Mouse (Mus musculus) spleen, postnatal 10 days (tissue): ENCODE data around the gene Clcc1.
A peak's percentile ranks its signal among the peaks of the same experiment; 100 is the strongest.
"Not testable (repeated sequence)": the region's sequence is repeated elsewhere in the genome, so short reads cannot be mapped to it uniquely, and the experiment has no call there.

Experiments used
- DNase-seq, 2 experiments: peaks; one replicate each; pipeline ENCODE4 v3.0.0; 2021 to 2022; ENCODE audit warnings: low spot score in 2 of 2

Gene Clcc1

GRCm38 (mm10) chr3:108653710-108654379 is at the start of gene Clcc1:
TSS of gene Clcc1 (plus strand) at chr3:108653913.
- peak; percentile 98 for DNase-seq

- DNase-seq: no peak
Measured at GRCm38 (mm10) chr3:108608906-108609305, 44.8 kb upstream of the Clcc1 start.

- DNase-seq: no peak
Measured at GRCm38 (mm10) chr3:108634761-108635160, 19.0 kb upstream of the Clcc1 start.

- no peak for DNase-seq
Measured at GRCm38 (mm10) chr3:108639412-108639811, 14.3 kb upstream of the Clcc1 start.

- no peak for DNase-seq
Measured at GRCm38 (mm10) chr3:108640998-108641397, 12.7 kb upstream of the Clcc1 start.

GRCm38 (mm10) chr3:108644856-108645255 is 8.9 kb upstream of the Clcc1 start:
- no peak for DNase-seq

- no peak for DNase-seq
Measured at GRCm38 (mm10) chr3:108646036-108646435, 7.7 kb upstream of the Clcc1 start.

GRCm38 (mm10) chr3:108647681-108648080 is 6.0 kb upstream of the Clcc1 start:
- DNase-seq: not testable (repeated sequence)

GRCm38 (mm10) chr3:108652866-108653642 is 659 bp upstream of the Clcc1 start:
- DNase-seq: peak in 1 of 2 experiments; percentile 21

- DNase-seq: peak in 1 of 2 experiments; percentile 13
Measured at GRCm38 (mm10) chr3:108654566-108654965, 853 bp downstream of the Clcc1 start.

- no peak for DNase-seq
Measured at GRCm38 (mm10) chr3:108655486-108655885, 1.8 kb downstream of the Clcc1 start.

- no peak for DNase-seq
Measured at GRCm38 (mm10) chr3:108658612-108659011, 4.9 kb downstream of the Clcc1 start.

GRCm38 (mm10) chr3:108660941-108661340 is 7.2 kb downstream of the Clcc1 start:
- DNase-seq: no peak

- no peak for DNase-seq
Measured at GRCm38 (mm10) chr3:108676616-108677015, 22.9 kb downstream of the Clcc1 start.

GRCm38 (mm10) chr3:108681004-108681403 is 27.3 kb downstream of the Clcc1 start:
- DNase-seq: no peak

- DNase-seq: not testable (repeated sequence)
Measured at GRCm38 (mm10) chr3:108683597-108683996, 29.9 kb downstream of the Clcc1 start.

- no peak for DNase-seq
Measured at GRCm38 (mm10) chr3:108685701-108686100, 32.0 kb downstream of the Clcc1 start.

GRCm38 (mm10) chr3:108689015-108689441 is 35.3 kb downstream of the Clcc1 start:
- no peak for DNase-seq

GRCm38 (mm10) chr3:108689446-108689845 is 35.7 kb downstream of the Clcc1 start:
- no peak for DNase-seq

- no peak for DNase-seq
Measured at GRCm38 (mm10) chr3:108689979-108690378, 36.3 kb downstream of the Clcc1 start.

- DNase-seq: no peak
Measured at GRCm38 (mm10) chr3:108694321-108694720, 40.6 kb downstream of the Clcc1 start.

GRCm38 (mm10) chr3:108698662-108699061 is 44.9 kb downstream of the Clcc1 start:
- no peak for DNase-seq

- DNase-seq: no peak
Measured at GRCm38 (mm10) chr3:108699786-108700185, 46.1 kb downstream of the Clcc1 start.
